Mouse (Mus musculus): ENCODE data around the gene 4930426L09Rik.
"Not testable (repeated sequence)": the region's sequence is repeated elsewhere in the genome, so short reads cannot be mapped to it uniquely, and the experiment has no call there.

4930426L09Rik gene

DNA sequence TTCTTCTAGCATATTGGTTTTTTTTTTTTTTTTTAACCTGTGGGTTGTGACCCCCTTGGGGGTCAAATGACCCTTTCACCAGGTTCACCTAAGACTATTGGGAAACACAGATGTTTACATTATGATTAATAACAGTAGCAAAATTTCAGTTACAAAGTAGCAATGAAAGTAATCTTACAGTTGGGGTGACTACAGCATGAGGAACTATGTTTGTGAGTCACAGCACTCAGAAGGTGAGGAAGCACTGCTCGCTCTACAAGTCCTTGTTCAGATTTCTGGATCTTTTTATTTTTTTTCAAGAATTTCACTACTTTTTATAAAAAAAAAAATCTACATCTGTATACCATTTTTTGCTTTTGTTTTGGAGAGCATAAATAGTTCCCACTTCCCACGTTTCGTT is 26.6 kb upstream of the 4930426L09Rik start:
- no peak for DNase-seq (ENCODE audit: low spot score)

DNA sequence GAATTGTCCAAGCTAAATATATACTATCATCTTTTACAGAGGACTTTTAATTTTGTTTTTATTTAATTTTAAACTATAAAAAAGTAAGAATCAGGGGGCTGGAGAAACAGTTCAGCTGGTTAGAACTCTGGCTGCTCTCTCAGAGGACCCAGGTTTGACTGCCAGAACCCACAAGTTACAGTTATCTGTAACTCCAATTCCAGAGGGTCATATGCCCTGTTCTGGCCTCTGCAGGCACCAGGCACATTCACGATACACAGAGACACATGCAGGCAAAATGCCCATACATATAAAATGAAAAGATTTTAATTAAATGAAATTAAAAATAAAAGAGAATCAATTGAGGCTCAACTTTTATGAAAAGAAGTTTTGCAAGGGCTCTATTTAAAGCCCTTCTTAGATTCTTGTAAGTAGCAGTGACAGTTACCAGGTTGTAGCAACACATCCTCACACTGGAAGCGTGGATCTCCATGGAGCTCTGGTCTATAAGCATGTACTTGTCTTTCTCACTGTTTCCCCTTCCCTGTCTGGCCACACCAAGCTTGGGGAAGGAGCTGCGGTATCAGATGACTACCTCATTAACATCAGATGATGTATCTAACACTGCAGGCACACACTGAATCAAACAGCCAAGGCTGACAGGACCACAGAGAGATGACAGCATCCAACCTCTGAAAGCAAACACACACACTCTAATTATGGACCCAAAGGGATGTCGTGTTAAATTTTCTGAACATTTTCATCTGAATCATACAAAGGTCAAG is 23.1 kb upstream of the 4930426L09Rik start:
- no peak for DNase-seq (ENCODE audit: low spot score)

DNA sequence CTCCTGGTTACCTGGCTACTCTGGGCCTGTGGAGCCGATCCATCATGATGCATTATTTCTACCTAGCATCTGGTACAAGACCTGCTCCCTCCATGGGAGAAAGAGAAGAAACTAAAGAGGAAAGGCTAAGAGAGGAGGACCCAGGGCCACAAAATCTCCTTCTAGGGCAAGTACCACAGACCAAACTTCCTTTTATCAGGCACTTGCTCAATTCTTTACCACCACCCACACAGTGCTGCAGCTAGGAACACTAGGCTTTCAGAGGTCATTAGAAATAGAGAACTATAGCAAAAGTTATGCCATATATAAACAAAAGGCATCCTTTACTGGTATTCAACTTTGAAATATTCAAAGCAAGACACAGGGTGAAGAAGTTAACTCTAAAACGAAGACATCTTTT is 22.0 kb upstream of the 4930426L09Rik start:
- no peak for DNase-seq (ENCODE audit: low spot score)

DNA sequence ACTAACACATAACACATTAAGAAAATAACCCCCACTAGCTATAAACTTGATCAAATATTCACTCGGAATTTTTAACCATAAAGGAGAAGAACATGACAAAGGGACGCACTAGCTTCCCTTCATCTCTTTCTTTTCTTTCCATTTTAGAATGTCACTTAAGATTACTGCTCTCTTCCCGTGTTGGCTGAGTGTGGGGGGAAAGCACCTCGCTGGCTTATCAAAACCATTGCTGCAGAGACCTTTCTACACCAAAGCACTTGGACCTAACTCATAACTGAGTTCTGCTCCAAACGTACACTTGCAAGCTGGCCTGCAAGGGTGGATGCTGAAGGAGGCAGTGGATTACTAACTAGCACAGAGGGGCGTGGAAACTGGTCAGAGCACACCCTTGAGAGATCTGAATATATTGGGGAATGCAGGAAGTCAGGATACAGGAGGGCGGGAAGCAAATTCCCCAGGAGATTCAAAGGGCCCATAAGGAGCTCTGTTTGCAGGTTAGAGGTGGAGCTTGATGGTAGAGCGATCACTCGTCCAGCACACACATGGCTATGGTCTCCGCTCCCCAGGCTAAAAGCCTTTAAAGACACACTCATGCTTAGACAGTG is 20.8 kb upstream of the 4930426L09Rik start:
- DNase-seq (ENCODE audit: low spot score), result no peak

DNA sequence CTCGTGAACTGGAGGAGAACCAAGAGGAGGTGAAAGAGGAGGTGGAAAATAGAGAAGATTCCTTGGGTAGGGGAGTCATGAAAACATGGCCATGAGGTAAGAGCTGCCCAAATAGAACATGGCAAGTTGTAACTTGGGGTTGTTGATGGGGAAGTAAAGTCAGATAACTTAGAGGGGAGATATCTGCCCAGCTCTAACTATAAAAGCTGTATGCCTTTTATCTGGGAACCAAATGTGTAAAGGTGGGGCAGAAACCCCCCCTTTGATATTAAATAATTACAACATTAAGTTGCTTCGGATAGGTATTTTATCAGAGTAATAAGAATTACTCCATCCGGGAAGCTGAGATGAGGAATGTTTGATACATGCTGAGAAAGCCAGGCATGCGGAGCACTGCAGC is 19.1 kb upstream of the 4930426L09Rik start:
- DNase-seq (ENCODE audit: low spot score), result no peak

DNA sequence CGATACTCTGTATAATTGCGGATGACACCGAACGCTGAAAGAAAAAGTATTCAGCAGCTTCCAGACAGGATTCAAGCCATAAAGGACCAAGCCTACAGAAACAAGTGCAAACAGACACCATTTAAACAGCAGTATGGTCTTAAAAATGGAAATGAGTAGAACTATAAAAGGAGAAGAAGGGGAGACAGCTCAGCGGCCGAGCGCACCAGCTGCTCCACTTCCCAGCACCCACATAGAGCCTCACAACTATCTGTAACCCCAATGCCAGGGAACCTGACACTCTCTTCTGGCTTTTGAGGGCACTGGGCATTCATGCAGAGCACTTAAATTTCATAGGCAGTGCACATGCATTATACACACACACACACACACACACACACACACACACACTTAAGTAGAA is 18.5 kb upstream of the 4930426L09Rik start:
- no peak for DNase-seq (ENCODE audit: low spot score)

DNA sequence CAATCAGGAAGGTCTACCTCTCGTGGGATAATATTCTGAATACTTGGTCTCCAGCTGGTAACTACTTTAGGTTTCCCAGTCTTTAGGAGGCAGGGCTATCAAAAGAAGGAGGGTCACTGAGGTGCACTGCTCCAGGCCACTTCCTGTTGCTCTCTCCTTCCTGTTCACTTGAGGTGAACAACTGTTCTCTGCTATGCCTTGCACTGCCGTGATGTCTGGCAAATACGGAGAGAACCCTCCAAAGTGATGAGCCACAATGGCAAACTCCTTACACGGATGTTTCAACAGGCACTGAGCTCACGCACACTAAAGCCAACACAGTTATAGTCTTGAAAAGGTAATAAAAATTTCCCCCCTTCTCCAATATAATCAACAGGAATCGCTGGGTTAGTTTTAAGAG is 15.6 kb upstream of the 4930426L09Rik start:
- no peak for DNase-seq (ENCODE audit: low spot score)

DNA sequence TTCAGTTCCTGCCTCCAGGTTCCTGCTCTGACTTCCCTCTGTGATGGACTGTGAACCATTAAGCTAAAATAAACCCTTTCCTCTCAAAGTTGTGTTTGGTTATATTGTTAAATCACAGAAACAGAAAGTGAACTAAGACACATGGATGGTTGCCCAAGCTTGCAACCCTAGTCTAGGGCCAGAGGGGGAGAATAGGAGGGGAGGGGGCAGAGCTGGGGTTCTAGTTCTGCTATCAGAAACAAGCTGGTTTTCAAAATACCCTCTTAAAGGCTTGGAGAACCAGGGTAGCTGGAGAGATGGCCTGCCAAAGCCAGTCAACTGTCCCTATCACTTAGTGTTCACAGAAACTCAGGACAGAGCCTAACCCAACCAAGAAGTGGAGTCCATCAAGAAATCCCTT is 14.6 kb upstream of the 4930426L09Rik start:
- DNase-seq (ENCODE audit: low spot score), result no peak

DNA sequence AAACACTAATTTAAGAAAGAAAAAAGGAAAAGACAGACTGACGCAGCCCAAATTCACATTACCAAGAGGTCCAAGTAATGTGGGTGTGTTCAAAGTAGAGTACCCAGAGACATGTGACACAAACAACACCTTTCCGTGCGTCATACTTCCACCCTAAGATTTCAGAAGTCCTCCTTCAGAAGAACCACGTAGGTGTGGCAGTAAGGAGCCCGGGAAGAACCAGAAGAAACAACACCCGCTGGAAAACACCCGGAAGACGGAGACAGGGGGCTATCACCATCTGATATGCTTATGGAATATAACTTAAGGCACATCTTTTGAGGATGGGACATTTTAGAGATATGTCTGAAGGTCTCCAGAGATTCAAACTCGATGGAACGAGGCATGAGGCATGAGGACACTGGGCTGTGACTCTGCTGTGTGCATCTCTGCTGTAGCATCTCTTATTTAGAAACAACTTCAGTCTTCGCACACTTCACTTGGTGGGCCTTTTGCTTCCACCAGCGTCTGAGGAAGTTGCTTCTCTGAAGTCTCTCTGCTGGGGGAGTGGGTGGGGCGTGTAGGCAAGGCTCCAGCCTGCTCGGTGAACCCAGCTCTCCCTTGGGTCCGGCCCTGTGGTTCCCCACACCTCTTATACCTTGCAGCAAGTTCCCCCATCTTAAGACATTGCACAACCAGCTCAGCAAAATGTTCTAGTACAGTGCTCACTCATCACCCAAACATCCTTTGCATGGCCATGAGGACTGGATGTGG is 13.9 kb upstream of the 4930426L09Rik start:
- no peak for DNase-seq (ENCODE audit: low spot score)

DNA sequence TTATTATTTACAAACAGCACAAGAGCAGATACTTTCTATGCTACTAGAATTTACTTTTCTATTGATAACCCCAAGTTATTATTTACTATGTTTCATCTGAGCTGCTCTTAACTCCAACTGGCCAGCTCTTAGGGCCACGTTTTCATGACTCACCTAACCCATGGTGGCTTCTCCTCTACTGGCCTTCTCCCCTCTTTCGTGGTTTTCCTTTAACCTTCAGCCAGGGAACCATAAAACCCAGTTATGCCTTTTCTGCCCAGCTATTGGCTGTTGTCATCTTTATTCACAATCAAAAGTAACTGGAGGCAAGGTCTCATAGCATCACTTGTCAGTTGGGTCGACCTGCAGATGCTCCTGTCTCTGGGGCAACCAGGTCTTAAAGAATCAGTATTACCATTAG is 12.6 kb upstream of the 4930426L09Rik start:
- DNase-seq (ENCODE audit: low spot score), result no peak

DNA sequence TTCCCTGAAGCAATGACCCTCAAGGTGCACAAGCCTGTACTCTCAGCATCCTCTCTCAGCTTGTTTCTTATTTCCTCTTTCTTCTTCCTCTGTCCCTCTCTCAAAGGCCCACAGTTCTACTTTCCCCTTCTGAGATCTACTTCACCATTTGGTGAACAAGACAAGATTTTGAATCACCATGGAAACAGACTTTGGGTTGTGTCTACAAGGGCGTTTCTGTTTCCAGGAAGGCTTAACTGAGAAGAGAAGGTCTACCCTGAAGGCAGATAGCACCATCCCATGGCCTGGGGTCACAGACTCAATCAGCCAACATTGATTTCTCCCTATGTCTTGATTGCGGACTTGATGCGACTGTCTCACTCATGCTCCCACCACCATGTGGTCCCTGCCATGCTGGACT is 9.3 kb upstream of the 4930426L09Rik start:
- no peak for DNase-seq (ENCODE audit: low spot score)

DNA sequence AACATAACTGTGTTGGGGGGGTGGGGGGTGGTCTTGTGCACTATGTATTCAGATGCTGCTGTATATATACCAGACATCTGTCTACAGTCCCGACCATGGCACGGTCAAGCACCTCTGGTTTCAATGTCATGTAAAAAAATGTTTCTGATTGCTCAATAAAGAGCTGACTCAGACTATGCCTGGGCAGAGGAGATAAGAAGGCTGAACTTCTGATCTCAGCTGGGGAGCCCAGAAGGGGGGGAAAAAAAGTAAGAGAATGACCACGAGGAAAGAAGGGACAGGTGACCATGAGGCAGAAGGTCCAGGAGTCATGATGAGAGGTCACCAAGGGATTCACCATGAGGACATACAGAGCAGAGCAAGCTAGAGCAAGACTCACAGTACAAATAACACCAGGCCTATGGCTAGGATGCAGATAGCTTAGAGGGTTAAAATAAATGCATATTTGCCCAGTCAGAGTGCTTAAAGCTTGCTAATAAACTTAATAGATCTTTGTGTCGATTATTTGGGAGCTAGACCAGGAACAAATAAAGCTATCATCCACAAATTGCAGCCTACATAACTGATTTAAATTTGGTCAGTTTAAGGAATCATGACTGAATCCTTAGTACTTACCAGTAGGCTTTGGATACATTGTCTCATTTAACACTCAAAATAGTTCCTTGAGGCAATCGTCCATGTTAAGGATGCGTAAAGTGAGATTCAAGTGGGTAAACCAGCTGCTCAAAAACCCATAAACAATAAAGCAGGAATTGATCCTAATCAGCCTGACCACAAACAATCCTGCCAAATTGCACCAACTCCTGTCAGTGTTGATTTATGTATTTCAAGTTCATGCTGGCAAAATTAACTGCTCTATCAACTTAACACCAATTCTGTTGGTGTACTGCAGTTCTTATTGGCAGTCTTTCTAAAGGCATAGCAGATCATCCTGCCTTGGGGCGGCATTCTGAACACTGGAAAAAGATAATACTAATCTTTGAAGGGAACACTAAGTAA is 5.3 kb upstream of the 4930426L09Rik start:
- no peak for DNase-seq (ENCODE audit: low spot score)

DNA sequence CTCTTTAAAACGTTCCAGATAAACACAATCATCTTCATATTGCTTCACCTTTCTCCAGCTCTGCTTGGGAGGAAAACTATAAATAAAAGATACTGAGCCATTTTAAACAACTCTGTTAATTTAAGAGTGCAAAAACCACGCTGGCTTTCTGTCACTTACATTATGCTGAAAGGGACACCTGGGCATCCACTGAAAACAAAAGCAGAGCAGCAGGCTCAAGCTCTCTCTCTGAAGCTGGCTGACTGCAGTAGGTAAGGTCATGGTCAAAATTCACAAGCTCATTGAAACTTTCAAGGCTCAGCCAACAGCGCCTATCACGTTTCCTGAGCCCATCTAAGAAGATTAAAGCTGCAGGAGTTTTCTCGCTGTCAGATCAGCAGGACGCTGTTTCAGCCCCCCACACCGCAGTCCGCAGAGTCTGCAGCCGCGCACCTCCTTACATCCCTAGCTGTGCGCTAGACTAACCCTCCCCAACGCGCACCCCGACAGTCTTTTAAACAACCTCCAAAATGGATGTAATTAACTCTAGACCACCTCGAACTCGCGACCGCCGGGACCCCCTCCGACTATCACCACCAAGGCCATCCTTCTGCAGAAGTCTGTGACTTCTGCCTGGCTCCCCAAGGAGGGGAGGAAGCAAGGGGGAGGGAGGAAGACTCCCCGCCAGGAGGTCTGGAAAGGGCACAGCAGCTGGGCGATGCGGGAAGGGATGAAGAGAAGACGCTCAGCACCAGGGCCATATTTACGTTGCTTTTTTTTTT is 1.5 kb upstream of the 4930426L09Rik start:
- peak; percentile 26 for DNase-seq (ENCODE audit: low spot score)

DNA sequence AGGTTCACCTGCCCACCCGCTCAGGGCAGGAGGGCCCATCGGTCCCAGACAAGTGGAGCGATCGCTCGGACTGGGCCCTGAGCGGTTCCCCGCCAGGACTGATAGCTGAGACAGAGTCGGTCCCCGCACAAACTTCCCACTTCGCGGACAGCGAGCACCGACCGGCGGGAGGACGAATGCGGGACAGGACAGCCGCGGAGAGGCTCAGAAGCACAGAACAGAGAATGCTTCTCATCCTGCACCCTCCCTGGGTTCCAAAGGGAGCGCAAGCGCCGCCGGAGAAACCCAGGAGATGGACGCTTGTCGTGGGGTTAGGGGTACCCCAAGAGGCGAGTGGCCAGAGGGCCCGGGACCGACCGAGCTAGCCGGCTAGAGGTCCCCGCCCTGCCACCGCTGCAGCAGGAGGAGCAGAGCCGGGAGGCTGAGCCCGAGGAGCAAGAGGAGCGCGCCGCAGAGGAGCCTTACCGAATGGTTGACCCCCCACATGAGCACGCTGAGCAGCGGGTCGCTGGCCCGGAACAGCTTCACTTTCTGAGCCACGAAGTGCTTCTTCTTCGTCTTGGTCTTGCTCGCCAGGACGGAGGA is 664 bp upstream of the 4930426L09Rik start:
- DNase-seq (ENCODE audit: low spot score), result peak; percentile 69

DNA sequence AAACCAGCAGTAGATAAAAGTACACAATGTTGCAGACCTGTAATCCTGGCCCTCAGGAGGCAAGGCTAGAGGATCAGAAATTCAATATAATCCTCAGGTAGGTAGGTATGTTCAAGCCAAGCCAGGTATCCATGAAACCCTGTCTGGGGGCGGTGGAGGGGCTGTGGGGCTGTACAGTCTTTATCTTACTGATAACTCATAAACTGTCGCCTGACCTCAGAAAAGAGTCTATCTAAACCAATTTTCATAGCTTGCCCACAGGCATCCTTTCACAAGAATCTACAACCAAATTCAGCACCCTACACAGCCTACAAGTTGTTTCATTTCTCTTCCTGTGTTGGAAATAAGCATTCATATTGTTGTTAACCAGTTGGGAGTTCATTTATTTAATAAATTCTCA is 1.3 kb downstream of the 4930426L09Rik start:
- no peak for DNase-seq (ENCODE audit: low spot score)

DNA sequence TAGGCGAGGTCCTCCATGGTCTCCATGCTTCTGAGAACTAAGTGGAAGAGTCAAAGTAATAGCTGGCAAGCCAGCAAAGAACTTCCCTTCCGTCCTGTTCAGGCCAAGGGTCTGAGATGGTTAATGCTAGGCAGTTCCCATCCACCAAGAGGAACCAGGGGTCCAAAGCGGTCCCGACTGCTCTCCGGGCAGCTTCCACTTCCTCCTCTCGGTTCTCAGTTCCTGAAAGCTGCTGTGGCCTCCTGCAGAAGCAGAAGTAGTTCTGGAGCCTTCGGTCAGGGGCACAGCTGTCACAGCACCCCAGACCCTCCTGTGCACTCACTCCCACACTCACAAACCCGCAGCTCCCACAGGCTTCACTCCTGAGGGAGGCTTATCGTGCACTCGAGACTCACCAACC is 6.7 kb downstream of the 4930426L09Rik start:
- no peak for DNase-seq (ENCODE audit: low spot score)

DNA sequence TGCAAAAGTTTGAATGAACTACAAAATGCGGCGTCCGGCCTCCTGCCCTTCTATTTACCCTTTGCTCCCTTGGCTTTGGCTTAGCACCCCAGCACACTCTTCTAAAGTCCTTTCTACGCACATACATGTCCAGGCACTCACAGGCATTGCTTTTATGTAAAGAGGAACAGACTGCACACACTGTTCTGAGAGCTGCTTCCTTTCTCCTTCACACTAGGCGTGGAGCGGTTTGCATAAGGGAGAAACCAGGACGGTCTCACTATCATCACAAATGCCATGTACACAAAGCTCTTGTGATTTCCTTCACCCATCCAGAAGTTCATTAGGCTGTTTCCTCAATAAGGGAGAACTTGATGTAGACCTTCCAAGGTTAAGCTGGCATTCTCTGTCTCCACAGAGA is 8.0 kb downstream of the 4930426L09Rik start:
- DNase-seq (ENCODE audit: low spot score), result no peak

DNA sequence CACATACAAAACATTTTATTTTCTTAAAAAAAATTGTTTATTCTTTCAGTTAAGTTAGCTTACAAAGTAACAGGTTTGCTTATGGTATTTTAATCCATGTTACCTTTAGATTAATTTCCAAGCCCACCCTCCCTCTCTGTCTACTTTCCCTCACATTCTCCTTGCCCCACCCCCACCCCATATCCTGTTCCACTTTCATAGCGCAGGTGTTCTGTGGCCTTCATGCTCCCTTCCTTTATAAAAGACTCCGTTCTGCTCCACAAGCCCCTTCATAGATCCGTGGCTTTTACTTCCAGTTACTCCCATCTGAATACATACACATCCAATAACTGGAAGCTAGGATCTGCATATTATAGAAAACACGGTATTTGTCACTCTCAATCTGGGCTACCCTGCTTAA is 9.4 kb downstream of the 4930426L09Rik start:
- DNase-seq (ENCODE audit: low spot score), result no peak

DNA sequence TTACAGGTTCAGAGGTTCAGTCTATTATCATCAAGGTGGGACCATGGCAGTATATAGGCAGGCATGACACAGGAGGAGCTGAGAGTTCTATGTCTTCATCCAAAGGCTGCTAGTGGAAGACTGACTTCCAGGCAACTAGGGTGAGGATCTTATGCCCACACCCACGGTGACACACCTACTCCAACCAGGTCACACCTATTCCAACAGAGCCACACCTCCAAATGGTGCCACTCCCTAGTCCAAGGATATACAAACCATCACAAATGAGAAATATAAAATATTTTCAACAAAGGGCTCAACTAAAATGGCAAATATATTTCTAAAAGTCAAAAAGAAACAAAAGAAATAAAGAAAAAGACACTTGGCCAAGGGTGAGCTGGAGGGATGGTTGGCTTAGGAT is 12.4 kb downstream of the 4930426L09Rik start:
- not testable (repeated sequence) for DNase-seq (ENCODE audit: low spot score)

DNA sequence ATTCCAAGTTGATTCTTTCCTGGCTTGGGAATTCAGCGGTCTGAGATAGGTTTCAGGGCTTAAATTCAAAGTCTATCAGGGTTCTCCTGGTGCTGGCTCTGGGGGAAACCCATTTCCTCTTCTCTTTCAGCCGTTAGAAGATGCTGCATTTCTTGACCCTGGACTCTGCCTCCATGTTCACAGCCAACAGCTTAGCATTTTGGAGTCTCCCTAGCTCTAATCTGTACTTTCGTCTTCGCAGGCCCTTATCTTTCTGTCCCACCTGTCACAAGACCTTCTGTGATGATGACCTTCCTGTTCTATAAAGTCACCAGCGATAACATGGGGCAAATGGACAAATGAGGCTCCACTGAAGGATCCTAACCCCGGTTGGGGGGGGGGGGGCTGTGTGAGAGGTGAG is 13.3 kb downstream of the 4930426L09Rik start:
- DNase-seq (ENCODE audit: low spot score), result no peak

DNA sequence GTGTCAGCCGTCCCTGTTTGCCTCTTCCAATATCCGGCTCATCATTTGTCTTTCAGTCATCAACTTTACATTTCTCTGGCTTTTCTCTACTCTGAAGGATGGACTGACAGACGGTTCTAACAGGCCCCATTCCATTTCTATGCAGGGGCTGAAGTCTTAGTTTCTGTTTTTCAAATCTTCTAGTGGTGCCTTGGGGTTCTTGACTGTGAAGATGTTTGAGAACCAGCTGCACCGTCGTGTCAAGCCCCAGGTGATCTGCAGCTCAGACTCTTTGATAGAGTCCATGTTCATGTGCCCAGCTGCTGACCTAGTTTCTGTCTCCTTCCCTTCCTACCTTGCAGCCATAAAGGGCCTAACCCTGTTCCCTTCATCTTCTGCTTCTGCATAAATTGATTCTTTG is 18.2 kb downstream of the 4930426L09Rik start:
- no peak for DNase-seq (ENCODE audit: low spot score)

All from retina, embryonic 14.5 days (tissue).